Mouse (Mus musculus) heart, postnatal 25 days (tissue): ENCODE results near the gene Ank. TPM values are rescaled to one million over a fixed set of nuclear protein-coding genes. Genes with fewer than 3 reads are reported as not detected.

ENCODE experiments used
- DNase-seq: peaks from one replicate; pipeline ENCODE4 v3.0.0; 2022; ENCODE audit warnings: low spot score
- intact Hi-C: fragments of 180-260 bp; cut with DNase I; formaldehyde crosslinking; loops from one replicate; pipeline ENCODE4 v1.15.1; 2025
- total RNA-seq, 2 experiments: library from RNA; stranded (reverse); gene quantifications; 2 replicates each; pipeline ENCODE4 v1.2.3; 2021

The Ank gene
- total RNA-seq, 2 experiments from 2014 or later = 174 to 208 TPM

- DNase-seq = no peak
- intact Hi-C loops = no loop called here
Observed at GRCm38 (mm10) chr15:27586093-27586480, 119.6 kb downstream of the Ank start.

DNA sequence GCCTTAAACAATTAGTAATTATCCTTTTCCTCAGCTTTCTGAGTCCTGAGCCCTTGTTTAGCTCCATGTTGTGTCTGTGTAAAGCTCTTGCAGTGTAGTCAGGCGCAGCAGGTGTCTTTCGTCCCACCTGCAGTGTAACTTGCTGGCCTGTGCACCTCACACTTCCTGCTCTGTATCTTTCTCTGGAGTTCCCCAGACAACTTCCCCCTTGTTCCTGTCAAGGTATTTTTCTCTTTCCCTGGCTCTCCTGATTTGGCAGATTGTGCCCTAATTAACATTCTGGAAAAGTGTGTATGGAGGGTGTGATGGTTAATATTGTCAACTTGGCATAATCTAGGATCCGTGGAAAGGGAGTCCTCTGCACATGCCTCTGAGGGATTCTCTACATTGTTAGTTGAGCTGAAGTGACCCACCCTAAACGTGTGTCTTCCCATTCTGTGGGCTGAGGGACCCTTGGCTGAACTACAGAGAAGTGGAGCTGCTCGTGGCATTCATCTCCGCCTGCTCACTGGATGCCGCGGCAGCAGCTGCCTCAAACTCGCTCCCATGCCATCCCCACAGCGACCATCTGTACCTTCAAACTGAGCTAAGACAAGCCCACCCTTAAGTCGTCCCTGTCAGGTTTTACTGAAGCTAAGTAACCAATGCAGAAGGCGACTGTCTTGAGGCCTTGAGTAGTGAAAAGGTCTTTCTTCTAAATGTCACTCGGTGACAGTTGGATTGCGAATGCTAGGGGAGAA is 121.8 kb downstream of the Ank start:
- intact Hi-C loops = no loop called here
- no peak for DNase-seq

GRCm38 (mm10) chr15:27590812-27591211 is 124.3 kb downstream of the Ank start:
- DNase-seq = no peak
- intact Hi-C loops = no loop called here

DNA sequence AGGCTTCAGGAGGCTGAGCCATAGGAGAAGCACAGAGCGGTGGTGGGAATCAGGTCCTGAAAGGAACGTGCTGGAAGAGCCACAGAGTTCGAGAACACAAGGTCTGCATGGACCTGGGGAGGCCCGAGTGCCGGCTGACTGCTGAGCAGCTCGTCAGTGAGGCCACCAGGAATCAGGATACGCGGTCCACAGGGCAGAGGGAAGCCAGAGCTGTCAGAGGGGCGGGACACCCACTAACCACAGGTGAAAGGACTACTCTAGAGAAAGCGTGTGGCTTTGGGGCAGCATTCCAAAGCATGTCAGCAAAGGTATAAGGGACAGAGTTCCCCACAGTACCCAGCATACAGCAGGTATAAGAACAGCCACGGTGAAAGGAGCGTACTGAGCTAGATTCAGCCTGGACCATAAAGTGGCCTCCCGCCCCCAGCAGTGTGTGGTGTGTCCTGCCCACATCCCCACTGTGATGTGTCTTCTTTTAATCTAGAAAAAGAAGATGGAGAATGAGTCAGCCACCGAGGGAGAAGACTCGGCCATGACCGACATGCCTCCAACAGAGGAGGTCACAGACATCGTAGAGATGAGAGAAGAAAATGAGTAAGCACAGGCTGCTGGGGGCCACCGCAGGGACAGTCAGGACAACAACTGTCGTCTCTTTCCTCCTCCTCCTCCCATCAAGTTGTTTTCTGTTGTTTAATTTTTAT is 126.3 kb downstream of the Ank start:
- intact Hi-C loops = no loop called here

DNA sequence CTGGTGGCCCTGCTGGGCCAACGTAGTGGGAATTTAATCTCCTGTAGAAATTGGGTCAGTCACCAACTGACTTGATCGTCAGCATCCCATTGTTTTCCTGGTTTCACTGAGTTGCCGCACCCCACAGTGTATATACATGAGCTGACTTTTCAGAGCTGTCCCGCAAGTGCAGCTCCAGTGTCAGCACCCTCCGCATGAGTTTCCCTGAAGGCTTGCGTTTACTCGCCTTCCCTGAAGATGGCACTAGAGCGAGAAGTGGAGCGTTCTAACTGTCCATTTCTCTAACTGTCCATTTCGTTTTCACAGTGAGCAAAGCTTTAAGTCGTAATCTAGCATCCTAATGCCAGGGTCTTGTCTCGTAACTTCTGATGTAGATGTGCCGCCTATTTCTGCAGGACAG is 127.2 kb downstream of the Ank start:
- DNase-seq = no peak
- intact Hi-C loops = no loop called here

More for the DNA sequence above, 126.3 kb downstream of the Ank start:
- no peak for DNase-seq

GRCm38 (mm10) chr15:27594973-27595372 is 128.5 kb downstream of the Ank start:
- no peak for DNase-seq
- intact Hi-C loops = no loop called here

GRCm38 (mm10) chr15:27595560-27595959 is 129.1 kb downstream of the Ank start:
- DNase-seq = no peak
- intact Hi-C loops = no loop called here

GRCm38 (mm10) chr15:27596463-27597140 is 130.1 kb downstream of the Ank start:
- intact Hi-C loops = no loop called here
- no peak for DNase-seq

DNA sequence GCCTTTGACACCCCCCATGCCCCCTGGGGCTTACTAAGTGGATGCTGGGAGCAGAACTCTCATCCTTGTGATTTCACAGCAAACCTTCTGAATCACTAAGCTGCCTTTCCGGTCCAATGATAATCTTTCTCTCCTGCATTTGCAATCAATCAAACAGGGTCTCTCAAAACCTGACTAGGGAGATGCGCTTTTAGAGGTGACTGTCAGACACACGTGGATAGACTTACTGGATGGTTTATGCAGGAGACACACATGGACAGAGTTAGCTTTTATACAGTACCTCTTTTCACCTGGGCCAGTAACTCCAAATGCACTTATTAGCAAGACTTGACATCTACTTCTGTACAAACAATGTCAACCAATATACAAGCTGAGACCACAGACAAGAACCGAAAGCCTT is 131.0 kb downstream of the Ank start:
- no peak for DNase-seq
- intact Hi-C loops = no loop called here

DNA sequence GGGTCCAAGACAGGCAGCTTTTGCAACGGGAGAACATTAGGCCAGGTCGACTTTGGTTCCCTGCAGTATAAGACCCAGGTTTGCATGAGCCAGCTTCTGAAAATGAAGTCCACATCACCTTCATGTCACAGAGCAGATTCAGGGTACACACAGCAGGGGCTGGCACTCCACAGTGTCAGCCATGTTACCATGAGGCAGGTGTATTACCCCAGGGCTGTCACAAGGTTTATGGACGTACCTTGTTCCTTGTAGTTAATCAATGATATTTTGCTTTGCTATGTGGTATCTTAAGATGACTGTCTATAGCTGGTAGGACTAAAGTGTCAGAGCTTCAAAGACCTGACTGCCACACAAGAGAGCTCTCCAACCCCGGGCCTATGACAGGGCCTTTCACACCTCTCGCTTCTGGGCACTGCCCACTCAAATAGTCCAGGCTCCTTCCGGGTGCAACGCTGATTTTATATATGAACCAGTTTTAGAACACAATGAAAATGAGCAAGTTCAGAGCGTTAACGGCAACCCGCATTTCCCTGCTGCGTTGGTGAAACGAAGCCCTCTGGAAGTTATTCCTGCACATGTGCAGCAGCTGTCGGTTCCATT is 132.4 kb downstream of the Ank start:
- intact Hi-C loops = no loop called here
- DNase-seq = no peak

DNA sequence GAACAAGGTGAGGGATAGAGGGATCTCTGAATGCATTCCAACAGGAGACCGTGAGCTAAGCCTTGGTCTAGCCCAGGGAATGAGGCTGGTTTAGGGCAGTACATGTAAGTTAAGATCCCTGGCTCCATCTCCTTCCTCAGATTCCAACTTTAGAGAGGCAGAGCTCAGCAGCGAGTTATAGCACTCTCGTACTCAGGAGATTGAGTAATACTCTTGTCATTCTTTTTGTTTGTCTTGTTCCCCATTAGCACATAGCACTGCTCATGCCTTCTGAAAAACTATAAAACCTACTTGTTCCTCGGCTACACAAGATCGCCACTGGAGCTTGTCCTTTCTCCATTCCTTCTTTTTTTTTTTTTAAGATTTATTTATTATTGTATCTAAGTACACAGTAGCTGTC is 134.0 kb downstream of the Ank start:
- intact Hi-C loops = no loop called here
- DNase-seq = no peak

DNA sequence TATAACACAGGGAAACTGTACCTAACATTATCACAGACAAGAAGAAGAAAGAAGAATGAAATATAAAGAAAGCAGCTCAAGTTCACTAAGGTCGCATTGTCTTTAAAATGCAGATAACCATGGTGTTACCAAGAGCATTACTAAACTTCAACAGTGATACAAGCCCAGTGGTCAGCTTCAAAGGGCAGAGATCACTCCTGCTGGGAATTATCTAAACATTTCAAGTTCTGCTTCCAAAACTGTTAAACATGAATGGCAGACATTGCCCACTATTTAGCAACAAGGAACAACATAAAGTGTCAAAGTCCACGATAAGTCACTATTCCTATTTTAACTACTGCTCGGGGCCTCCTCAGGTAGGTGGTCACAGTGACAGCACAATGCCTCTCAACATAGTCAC is 138.1 kb downstream of the Ank start:
- intact Hi-C loops = no loop called here
- DNase-seq = no peak

- no peak for DNase-seq
- intact Hi-C loops = no loop called here
Observed at GRCm38 (mm10) chr15:27605252-27605651, 138.8 kb downstream of the Ank start.

- no peak for DNase-seq
- intact Hi-C loops = no loop called here
Observed at GRCm38 (mm10) chr15:27609554-27609953, 143.1 kb downstream of the Ank start.

DNA sequence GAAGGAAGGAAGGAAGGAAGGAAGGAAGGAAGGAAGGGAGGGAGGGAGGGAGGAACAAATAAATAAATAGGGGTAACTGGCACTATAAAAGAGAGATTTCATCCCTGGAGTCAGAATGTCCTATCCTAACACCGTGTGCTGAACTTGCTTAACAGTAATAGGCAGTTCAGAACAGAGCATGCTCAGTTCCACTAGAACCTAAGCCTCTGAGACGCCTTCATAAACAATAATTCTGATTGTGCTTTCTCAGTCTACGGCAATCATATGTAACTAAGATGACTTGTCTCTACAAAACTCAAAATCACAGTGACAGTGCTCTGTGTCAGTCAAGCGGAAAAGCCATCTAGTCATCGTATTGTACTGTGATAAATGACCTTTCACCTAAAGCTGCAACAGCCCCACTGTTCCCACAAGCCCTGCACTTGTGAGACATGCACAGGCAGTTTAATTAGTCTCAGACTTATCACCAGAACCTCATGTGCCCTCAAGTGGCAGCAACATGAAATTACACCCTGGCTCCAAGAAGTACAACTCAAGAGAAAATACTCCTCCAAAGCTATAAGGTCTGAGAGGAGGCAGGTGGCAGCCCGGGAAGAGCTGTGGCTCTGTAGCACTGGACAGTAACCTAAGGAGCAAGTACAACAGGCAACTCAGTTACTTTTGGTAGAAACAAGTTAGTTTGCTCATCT is 146.2 kb downstream of the Ank start:
- no peak for DNase-seq
- intact Hi-C loops = loop anchor here (2.0 kb wide), 2 partner anchors 288 to 296 kb away; no protein-coding TSS in a partner anchor

DNA sequence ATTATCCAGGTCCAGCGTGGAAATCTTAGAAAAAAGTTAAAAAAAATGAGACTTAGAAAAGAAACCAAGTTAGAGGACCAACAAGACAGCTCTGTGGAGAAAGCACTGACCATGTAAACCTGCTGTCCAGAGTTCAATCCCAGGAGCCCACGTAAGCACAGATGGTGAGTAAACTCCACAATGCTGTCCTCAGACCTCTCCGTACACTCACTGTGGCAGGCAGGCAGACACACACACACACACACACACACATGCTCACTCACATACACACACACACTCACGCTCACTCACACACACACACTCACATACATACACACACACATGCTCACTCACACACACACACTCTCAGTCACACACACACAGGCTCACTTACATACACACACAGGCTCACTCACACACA is 146.8 kb downstream of the Ank start:
- intact Hi-C loops = loop anchor here (2.0 kb wide), 2 partner anchors 288 to 296 kb away; no protein-coding TSS in a partner anchor
- DNase-seq = no peak

DNA sequence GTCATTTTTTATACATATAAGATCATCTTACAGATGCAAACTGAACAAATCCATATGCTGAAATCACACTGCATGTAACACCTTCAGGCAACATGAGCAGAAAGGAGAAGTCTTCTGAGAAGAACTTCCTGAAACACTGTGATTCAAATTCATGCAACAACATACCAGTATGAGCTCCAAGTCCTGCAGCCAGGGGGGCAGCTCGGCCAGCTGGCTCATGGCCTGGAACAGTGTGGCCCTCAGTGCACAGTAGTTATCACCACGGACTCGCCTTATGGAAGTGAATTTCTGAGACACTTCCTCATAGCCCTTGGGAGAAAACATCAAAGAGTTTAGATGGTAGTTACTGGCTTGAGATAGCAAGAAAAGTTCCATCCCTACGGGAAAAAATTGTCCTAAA is 149.7 kb downstream of the Ank start:
- intact Hi-C loops = no loop called here
- DNase-seq = peak; percentile 63

DNA sequence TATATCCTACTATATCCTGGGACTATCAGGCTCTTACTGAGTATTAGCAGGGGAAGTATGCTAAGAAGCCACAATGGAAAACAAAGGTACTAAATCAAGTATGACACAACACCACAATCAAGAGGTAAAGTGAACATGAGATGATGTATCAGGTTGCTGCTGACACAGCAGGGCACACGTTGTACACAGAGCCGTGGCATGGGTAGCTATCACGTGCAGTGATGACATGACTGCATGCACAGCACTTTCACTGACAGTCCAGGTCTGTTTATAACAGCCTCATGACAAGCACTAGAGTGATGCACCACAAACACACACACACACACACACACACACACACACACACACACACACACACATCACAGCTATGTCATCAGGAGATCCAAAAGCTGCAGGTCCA is 150.8 kb downstream of the Ank start:
- DNase-seq = no peak

GRCm38 (mm10) chr15:27618778-27619533 is 152.5 kb downstream of the Ank start:
- no peak for DNase-seq
- intact Hi-C loops = no loop called here

More for the DNA sequence above, 150.8 kb downstream of the Ank start:
- intact Hi-C loops = no loop called here
